Mouse (Mus musculus): ENCODE results near the gene Treml1.

Treml1 gene

GRCm38 (mm10) chr17:48362346-48362745, 2.6 kb downstream of the Treml1 start:
- no peak for DNase-seq

- peak; percentile 18 for DNase-seq
Observed at GRCm38 (mm10) chr17:48362966-48363365, 3.2 kb downstream of the Treml1 start.

GRCm38 (mm10) chr17:48363421-48363965, 3.8 kb downstream of the Treml1 start:
- no peak for DNase-seq

- DNase-seq, result no peak
Observed at GRCm38 (mm10) chr17:48365511-48366155, 5.9 kb downstream of the Treml1 start.

GRCm38 (mm10) chr17:48366806-48367205, 7.1 kb downstream of the Treml1 start:
- DNase-seq, result no peak

GRCm38 (mm10) chr17:48371621-48372020, 11.9 kb downstream of the Treml1 start:
- no peak for DNase-seq

GRCm38 (mm10) chr17:48372987-48373386, 13.3 kb downstream of the Treml1 start:
- DNase-seq, result no peak

GRCm38 (mm10) chr17:48376102-48376501, 16.4 kb downstream of the Treml1 start:
- no peak for DNase-seq

GRCm38 (mm10) chr17:48379050-48379449, 19.3 kb downstream of the Treml1 start:
- no peak for DNase-seq

- DNase-seq, result no peak
Observed at GRCm38 (mm10) chr17:48385786-48386461, 26.2 kb downstream of the Treml1 start.

GRCm38 (mm10) chr17:48388666-48389065, 28.9 kb downstream of the Treml1 start:
- DNase-seq, result no peak

- no peak for DNase-seq
Observed at GRCm38 (mm10) chr17:48389442-48389841, 29.7 kb downstream of the Treml1 start.

DNA sequence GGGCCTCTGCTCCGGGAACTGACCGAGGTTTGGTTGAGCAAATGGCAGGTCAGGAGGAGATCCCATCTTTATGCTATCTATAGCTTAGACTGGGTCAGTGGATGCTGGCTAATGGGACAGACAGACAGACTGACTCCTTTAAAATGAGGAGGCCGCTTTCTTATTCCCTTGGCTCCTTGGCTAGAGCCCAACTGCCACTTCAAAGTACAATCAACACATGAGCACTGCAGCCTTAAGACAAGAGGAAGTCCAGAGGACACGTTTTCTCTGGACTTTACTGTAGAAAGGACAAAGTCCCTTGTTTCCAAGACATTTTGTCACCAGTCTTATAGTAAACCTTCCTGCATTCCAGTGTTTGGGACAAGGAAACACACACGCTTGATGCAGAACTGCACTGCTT, 31.7 kb downstream of the Treml1 start:
- no peak for DNase-seq

GRCm38 (mm10) chr17:48392616-48393015, 32.9 kb downstream of the Treml1 start:
- DNase-seq, result no peak

DNA sequence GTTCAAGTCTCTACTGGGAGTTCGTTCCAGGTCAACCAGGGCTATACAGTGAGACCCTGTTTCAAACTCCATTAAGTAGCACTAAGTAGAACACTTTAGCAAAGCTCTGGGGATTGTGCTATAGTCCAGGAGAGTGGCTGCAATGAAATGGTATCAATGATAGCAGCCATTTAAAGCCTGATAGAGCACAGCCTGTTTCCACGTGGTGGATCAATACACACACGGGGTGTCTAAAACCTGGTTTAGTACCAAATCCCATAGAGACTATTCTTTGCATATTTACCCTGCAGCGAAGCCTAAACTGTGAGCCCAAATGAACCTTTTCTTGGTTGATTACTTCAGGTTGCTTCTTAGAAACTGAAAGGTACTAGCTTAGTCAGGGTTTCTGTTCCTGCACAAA, 42.0 kb downstream of the Treml1 start:
- no peak for DNase-seq

- DNase-seq, result no peak
Observed at GRCm38 (mm10) chr17:48402751-48403150, 43.0 kb downstream of the Treml1 start.

- no peak for DNase-seq
Observed at GRCm38 (mm10) chr17:48403848-48404247, 44.1 kb downstream of the Treml1 start.

- no peak for DNase-seq
Observed at GRCm38 (mm10) chr17:48404706-48405105, 45.0 kb downstream of the Treml1 start.

DNA sequence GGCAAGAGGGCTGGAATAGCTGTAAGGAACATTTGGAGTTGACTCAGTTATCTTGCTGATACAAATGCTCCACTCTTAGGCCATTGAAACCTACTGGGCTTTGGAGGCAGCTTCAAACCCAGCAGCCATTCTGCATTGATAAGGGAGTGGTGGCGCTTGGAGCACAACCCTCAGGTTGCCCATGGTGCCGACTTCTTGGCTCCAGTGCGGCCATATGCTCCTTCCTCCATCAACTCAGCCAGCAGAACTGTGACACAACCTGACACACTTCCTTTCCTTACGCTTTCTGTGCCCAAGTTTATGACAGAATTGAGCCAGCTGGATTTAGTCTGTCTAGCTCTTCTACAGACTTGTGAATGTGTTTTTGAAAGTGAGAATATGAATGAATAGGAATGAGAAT, 47.4 kb downstream of the Treml1 start:
- DNase-seq, result peak; percentile 31

DNA sequence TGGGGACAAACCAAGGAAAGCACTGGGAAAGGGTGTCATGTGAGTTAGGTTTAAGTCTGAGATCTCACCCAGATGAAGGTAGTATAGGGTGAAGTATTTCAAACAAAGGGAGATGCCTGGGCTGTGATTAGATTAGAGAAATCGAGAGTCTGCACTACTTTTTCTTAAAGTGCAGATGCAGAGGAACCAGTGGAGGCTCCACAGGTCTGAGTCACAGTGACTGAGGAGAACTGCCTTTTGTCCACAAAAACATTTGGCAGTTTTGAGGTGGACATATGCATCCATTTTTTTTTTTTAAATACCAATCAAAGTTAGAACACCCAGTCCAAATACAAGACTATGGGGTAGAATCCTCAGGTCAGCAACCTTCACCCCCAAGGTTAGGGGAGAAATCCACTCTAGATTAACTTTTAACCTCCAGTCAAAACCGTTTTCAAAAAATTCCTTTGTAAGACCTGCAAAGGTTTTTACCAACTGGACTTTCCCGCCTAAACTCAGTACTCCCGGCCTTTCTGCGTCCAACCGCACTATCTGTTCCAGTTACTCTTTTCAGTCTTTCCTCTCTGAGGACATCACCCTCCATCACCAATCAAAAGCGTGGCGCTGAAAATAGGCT, 48.3 kb downstream of the Treml1 start:
- peak; percentile 23 for DNase-seq

- DNase-seq, result peak; percentile 86
Observed at GRCm38 (mm10) chr17:48408526-48409291, 49.0 kb downstream of the Treml1 start.

DNA sequence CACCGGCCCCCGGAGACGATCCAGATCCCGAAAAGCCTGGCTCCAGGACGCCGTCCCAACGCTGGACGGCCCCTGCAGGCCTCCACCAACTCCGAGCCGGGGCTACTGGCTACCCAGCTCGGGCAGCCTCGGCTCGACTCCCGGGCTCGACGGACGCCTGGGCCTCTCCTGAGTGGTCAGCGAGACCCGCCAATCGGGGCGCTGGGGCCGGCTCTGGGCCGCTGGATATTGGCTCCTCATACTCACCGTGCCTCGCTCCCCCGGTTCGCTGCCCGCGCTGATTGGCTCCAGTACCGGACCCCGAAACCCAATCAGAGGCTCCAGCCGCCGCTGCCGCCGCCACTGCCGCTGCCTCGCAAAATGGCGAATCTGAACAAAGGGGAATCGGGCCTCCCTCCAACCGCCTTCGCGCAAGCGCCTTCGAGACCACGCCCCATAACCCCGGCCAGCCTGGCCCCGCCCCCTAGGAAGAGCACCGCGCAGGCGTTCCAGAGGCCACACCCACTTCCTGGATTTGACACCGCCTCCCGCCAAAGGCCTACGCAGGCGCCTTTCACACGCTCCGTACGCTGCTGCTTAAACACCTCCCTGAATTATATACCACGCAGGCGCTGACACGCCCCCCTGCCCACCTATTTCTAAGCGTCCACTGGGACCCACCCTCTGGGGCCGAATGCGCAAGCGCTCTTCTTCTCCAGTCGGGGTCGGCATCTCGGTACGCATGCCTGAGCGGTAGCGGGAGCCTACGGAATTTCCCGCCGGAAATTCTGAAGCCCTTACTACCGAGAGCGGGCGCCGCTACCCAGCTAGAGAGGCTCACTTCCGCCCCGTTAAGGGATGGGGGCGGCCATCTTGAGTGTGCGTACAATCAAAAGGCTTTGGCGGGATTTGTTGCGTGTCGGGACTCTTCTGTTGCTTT, 49.9 kb downstream of the Treml1 start, which contains the start of the genes Nfya and Oard1:
Nfya (minus strand) TSS at position 527 of the 919 bp plus-strand sequence.
Oard1 (plus strand) TSS at position 635 of the 919 bp plus-strand sequence.
- peak; percentile 100 for DNase-seq

Measured in cerebellum, adult 9-11 months (tissue).